Mouse (Mus musculus): ENCODE results near the gene Srm. TPM values are rescaled to one million over a fixed set of nuclear protein-coding genes. Genes with fewer than 3 reads are reported as not detected.

The Srm gene
- polyA plus RNA-seq, 1 experiment from 2014 or later = 159 TPM

DNA sequence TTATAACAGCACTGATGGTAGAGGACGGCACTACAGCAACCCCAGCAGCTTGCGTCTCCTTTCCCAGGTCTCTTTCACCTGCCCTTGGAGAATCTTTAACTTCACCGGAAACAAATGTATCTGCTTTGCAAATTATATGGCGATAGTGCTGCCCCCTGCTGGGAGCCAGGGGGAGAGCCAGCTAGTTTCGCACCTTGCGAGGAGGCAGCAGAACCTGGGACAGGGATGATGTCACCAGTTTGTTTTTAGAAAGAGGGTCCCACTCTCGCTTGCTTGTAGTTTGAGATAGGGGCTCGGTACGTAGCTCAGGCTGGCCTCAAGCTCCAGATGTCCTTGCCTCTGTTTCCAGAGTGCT, 52.8 kb downstream of the Srm start:
- Histone ChIP-seq H3K27me3 (no peaks in the 10 kb centered on the region), H3K4me3 (no peak overlapping the region), H3K36me3 (no peaks in the 10 kb centered on the region), H3K9ac (no peak overlapping the region), H3K4me1 (replicated peaks) (peaks cover 4% of the 10 kb centered on the region; the same call in 1 of the 2 replicates), H3K9me3 (no peaks in the 10 kb centered on the region), H3K27ac (replicated peaks) (no peak overlapping the region), H3K4me2 (peak overlapping the region; percentile 35)
- 0 out of 2 replicates have a peak, but pooled peaks have one; percentile 27 for ATAC-seq (ENCODE audit: low read depth)
- 9% methylated on average over 9 of the region's 9 CpGs for WGBS

Other genes starting within 250 kb of the Srm start
- 15.0 and 19.0 TPM in 2 replicates for gene Ubiad1, start 146.7 kb upstream of the Srm start, polyA plus RNA-seq (2015; fragmentation: Nextera tagmentation; extraction: Ambion mirVana)
- 21.4 and 23.0 TPM in 2 replicates for gene Mtor, start 142.9 kb upstream of the Srm start, polyA plus RNA-seq (2015; fragmentation: Nextera tagmentation; extraction: Ambion mirVana)
- gene Angptl7, start 91.0 kb upstream of the Srm start, polyA plus RNA-seq (2015; fragmentation: Nextera tagmentation; extraction: Ambion mirVana) = 0.22 and 0.43 TPM in 2 replicates
- gene Exosc10, start 33.1 kb upstream of the Srm start, polyA plus RNA-seq (2015; fragmentation: Nextera tagmentation; extraction: Ambion mirVana) = 80.1 and 85.1 TPM in 2 replicates
- gene Masp2, start 11.1 kb downstream of the Srm start, polyA plus RNA-seq (2015; fragmentation: Nextera tagmentation; extraction: Ambion mirVana) = 0.58 and 1.1 TPM in 2 replicates
- 223 and 264 TPM in 2 replicates for gene Tardbp, start 35.5 kb downstream of the Srm start, polyA plus RNA-seq (2015; fragmentation: Nextera tagmentation; extraction: Ambion mirVana)
- gene Gm572, start 51.8 kb downstream of the Srm start, polyA plus RNA-seq (2015; fragmentation: Nextera tagmentation; extraction: Ambion mirVana) = not detected in 2 replicates
- gene Casz1, start 212.9 kb downstream of the Srm start, polyA plus RNA-seq (2015; fragmentation: Nextera tagmentation; extraction: Ambion mirVana) = 16.2 and 17.3 TPM in 2 replicates

All from neural tube, embryonic 13.5 days (tissue).